Mouse (Mus musculus): Measurements from ENCODE around the gene Nrd1. TPM values are rescaled to one million over a fixed set of nuclear protein-coding genes. Genes with fewer than 3 reads are reported as not detected.
A peak's percentile ranks its signal among the peaks of the same experiment; 100 is the strongest.

Gene Nrd1
- polyA plus RNA-seq (2015; fragmentation: Nextera tagmentation; extraction: Ambion mirVana), result 44.6 and 51.8 TPM in 2 replicates

DNA sequence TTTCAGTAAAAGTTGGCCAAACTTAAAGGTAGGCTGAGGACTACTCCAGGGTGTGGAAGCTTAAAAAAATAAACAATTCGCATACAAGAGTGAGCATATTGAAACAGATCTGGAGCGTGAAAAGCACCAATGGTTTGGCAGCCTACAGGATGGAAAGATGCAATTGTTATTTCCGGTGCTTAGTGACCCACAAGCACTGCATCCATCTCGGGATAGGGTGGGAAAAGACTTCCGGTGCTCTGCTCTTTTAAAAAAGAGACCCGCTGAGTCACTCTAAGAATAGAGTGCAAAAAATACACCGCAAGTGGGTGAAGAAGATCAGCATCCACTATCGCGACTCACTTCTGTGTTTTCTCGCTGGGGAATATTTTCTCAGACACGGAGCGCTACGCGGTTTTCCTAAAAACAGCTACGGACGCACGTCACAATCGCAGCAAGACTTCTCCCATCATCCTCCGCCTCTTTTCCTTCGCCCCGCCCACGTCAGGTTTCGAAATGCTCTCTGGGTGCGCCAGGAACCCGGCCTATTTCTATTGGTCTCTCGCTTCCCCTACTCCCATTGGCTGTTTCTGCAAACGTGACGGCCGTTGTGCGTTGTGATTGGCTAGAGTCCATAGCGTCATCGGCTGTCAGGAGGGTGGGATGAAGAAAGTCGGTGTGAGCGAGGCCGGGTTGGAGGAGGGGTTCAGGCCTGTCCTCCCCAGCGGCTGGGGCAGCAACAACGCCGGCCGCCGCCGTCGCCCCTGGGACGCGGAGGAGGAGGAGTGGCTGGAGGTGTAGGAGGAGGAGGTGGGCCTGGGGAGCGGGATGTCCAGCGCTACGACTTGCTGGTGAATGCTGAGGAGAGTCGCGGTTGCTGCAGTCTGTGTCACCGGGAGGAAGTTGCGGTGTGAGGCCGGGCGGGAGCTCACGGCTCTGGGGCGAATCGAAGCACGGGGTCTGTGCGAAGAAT, at the start of gene Nrd1:
Nrd1 (plus strand) TSS at position 657 of the 952 bp plus-strand sequence.
- Histone ChIP-seq H3K4me3 (peak within 1 kb of the TSS; percentile 93), H3K9me3 (replicated peaks) (no peaks in the 10 kb centered on the region), H3K36me3 (no peaks in the 10 kb centered on the region; the same call in 1 of the 2 replicates), H3K27me3 (no peaks in the 10 kb centered on the region), H3K4me1 (replicated peaks) (peaks cover 19% of the 10 kb centered on the region), H3K4me2 (peak within 1 kb of the TSS; percentile 89), H3K27ac (peak within 1 kb of the TSS; percentile 95), H3K9ac (peak within 1 kb of the TSS; percentile 91)
- ATAC-seq (replicated peaks; ENCODE audit: insufficient number of reproducible peaks, insufficient read depth, low FRiP score, low read depth), result peak; percentile 99
- WGBS, result under 1% methylated on average over 58 of the region's 58 CpGs

DNA sequence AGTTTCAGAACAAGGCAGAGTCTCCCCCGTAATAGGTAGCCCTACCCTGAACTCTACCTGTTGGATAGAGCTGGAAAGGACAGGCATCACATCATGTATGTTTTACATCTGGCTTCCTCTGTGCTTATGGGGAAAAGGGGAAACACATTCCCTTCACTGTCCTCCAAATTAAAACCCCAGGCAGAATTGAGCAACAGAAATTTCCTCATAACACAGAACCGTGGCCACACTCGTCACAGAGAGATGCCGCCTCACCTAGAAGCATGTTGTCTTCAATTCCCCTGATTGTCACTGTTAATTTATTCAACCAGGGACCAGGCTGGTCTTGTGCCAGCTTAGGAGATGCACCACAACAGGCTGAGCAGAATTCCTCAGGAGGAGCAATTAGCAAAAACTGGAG, 48.8 kb upstream of the Nrd1 start:
- Histone ChIP-seq H3K36me3 (no peaks in the 10 kb centered on the region), H3K4me2 (no peak overlapping the region), H3K27ac (no peak overlapping the region), H3K4me1 (replicated peaks) (no peaks in the 10 kb centered on the region), H3K9me3 (replicated peaks) (no peaks in the 10 kb centered on the region), H3K9ac (no peak overlapping the region), H3K4me3 (no peak overlapping the region), H3K27me3 (no peaks in the 10 kb centered on the region)
- 77% methylated on average over 4 of the region's 4 CpGs for WGBS
- no peak for ATAC-seq (replicated peaks; ENCODE audit: insufficient number of reproducible peaks, insufficient read depth, low FRiP score, low read depth)

DNA sequence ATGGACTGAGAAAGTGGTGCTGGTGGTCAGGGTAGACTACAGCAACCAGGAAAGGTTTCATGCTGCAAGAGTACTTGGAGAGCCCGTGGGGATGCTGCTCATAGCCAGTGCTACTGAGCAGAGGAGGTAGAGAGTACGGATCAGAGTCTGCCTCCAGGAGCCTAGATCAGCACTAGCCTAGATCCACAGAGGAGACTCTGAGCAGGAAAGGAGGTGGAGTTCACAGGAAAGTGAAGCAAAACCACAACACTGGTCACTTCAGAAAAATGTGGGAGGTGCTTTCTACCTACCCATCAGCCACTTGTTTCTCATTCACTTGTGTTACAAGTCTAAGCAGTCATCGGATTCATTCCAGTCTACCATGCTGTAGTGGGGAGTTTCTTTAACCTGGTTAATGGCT, 40.8 kb upstream of the Nrd1 start:
- 77% methylated on average over 3 of the region's 3 CpGs for WGBS
- Histone ChIP-seq H3K9ac (no peak overlapping the region), H3K27ac (no peak overlapping the region), H3K4me3 (no peak overlapping the region), H3K9me3 (replicated peaks) (no peaks in the 10 kb centered on the region), H3K4me1 (replicated peaks) (no peaks in the 10 kb centered on the region), H3K36me3 (no peaks in the 10 kb centered on the region), H3K4me2 (no peak overlapping the region), H3K27me3 (no peaks in the 10 kb centered on the region)
- ATAC-seq (replicated peaks; ENCODE audit: insufficient number of reproducible peaks, insufficient read depth, low FRiP score, low read depth), result no peak

DNA sequence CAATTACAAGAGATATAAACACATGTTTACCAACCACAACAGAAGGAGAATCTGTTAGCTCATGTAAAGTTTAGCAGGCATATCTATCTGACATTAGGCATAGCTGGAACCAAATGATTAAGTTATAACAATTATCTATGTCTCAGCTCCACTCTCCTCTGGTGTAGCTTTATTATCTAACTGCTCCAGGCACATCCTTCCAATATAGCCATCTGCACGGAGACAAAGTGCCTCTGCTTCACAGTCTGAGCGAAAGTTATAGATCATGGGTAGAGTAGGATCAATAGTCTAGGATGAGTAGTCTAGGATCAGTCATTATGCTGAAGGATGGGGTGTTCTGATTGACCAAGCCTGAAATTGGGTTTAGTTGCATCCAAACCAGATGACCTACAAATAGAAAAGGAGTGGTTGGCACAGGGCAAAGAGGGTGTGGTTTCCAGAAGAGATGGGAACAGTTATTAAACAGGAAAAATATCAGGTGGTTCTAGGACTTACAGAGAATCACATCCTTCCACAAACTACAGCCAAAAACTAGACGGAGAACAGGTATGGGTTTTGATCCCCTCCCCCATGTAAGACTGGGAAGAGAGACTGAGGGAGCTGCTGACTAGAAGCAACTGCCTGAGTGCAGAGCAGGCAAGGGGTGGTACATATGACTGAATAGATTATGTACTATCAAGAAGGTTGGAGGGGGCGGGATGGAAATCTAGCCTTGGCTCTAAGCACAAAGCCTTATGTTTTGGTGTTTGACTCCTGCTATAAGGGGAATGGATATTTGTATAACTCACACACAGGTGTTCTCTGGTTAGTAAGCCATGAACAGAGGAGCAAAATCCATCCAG, 39.6 kb upstream of the Nrd1 start:
- H3K9me3 ChIP-seq (replicated peaks), result no peaks in the 10 kb centered on the region
- no peak overlapping the region for H3K4me3 ChIP-seq
- no peak for ATAC-seq (replicated peaks; ENCODE audit: insufficient number of reproducible peaks, insufficient read depth, low FRiP score, low read depth)
- H3K4me2 ChIP-seq, result no peak overlapping the region
- H3K4me1 ChIP-seq (replicated peaks), result no peaks in the 10 kb centered on the region
- no peaks in the 10 kb centered on the region for H3K36me3 ChIP-seq
- H3K9ac ChIP-seq, result no peak overlapping the region
- no peak overlapping the region for H3K27ac ChIP-seq
- WGBS, result 74% methylated on average over 4 of the region's 4 CpGs
- H3K27me3 ChIP-seq, result no peaks in the 10 kb centered on the region

DNA sequence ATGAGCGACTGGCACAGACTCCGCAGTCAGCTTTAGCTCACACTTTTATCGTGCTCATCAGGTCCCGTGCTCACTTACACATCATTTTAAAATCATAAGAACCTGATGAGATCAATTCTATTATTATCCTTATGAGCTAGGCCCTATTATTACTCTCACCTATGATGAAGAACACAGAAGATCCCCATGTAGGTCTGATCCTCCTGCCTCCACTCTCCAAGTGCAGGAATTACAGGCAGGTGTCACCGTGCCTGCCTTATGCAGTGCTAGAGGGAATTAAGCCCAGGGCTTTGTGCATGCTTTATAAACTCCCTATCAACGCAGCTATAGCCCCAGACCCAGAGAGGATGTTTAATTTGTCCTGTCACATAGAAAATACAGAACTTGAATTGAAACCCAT, 37.4 kb upstream of the Nrd1 start:
- Histone ChIP-seq H3K4me3 (no peak overlapping the region), H3K27me3 (no peaks in the 10 kb centered on the region), H3K9ac (no peak overlapping the region), H3K36me3 (no peaks in the 10 kb centered on the region), H3K4me2 (no peak overlapping the region), H3K9me3 (replicated peaks) (no peaks in the 10 kb centered on the region), H3K27ac (no peak overlapping the region), H3K4me1 (replicated peaks) (no peaks in the 10 kb centered on the region)
- WGBS, result 80% methylated on average over 6 of the region's 6 CpGs
- ATAC-seq (replicated peaks; ENCODE audit: insufficient number of reproducible peaks, insufficient read depth, low FRiP score, low read depth), result no peak

DNA sequence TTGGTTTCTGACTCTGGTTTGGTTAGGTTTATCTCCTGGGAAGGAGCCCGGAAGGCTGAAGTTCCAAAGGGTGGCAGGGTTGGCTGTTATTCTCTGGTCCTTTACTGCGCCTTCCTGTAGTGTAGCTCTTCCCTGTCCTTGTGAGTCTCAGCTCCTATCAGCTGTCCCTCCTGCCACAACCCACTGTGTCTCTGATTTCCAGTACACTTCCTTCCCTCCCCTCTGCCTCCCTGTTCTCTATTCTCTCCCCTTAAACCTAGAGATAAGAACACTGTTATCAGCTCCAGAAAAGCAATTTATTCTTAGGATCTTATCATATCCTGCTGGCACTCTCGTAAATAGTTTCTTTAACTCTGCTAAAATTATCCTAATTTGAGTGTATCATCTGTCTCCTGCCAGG, 30.9 kb upstream of the Nrd1 start:
- Histone ChIP-seq H3K27me3 (no peaks in the 10 kb centered on the region), H3K4me1 (replicated peaks) (peaks cover 4% of the 10 kb centered on the region), H3K36me3 (no peaks in the 10 kb centered on the region), H3K9ac (no peak overlapping the region), H3K27ac (no peak overlapping the region), H3K4me3 (no peak overlapping the region), H3K4me2 (no peak overlapping the region), H3K9me3 (replicated peaks) (no peaks in the 10 kb centered on the region)
- 26% methylated on average over 3 of the region's 3 CpGs for WGBS
- 0 out of 2 replicates have a peak, but pooled peaks have one; percentile 39 for ATAC-seq (replicated peaks; ENCODE audit: insufficient number of reproducible peaks, insufficient read depth, low FRiP score, low read depth)

DNA sequence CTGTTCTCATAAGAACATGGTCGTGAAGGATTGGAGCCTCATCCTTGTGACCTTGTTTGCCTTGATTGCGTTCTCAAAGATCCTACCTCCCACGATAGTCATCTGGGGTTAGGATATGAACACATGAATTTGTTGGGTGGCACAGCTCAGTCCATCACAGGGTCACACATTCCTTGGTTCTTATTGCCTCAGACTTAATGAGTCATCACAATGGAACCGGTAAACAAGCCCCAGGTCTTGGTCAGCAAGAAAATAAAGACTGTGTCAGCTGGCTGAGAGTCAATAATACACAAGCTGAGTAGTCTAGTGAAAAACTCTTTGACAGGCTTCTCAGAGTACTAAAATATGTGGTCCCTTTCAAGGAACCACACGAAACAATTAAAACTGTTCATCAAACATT, 29.4 kb upstream of the Nrd1 start:
- no peaks in the 10 kb centered on the region for H3K27me3 ChIP-seq
- H3K4me2 ChIP-seq, result no peak overlapping the region
- no peak for ATAC-seq (replicated peaks; ENCODE audit: insufficient number of reproducible peaks, insufficient read depth, low FRiP score, low read depth)
- no peak overlapping the region for H3K4me3 ChIP-seq
- H3K4me1 ChIP-seq (replicated peaks), result peaks cover 4% of the 10 kb centered on the region
- no peak overlapping the region for H3K9ac ChIP-seq
- H3K27ac ChIP-seq, result no peak overlapping the region
- WGBS, result 74% methylated on average over 5 of the region's 5 CpGs
- H3K9me3 ChIP-seq (replicated peaks), result no peaks in the 10 kb centered on the region
- no peaks in the 10 kb centered on the region for H3K36me3 ChIP-seq

DNA sequence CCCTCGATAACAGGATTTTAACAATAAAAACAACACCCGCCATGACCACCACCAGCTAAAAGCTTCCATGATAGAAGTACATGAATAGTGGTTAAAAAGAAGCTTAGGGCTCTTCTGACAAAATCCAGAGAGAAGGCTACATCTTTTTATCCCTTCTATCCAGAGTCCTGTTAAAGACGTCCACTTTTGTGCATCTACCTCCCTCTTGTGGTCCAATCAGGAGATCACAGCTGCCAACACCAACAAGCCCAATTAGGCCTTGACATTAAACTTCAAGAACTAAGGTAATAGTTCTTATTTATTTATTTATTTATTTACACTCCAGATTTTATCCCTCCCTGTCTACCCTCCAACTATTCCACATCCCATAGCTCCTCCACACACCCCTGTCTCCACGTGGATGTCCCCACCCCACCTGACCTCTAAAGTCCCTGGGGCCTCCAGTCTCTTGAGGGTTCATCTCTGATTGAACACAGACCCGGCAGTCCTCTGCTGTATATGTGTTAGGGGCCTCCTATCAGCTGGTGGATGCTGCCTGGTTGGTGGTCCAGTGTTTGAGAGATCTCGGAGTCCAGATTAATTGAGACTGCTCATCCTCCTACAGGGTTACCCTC, 23.9 kb upstream of the Nrd1 start:
- ATAC-seq (replicated peaks; ENCODE audit: insufficient number of reproducible peaks, insufficient read depth, low FRiP score, low read depth), result no peak; the same call in 1 of the 2 replicates
- H3K27ac ChIP-seq, result no peak overlapping the region
- H3K4me2 ChIP-seq, result no peak overlapping the region
- no peaks in the 10 kb centered on the region for H3K9me3 ChIP-seq (replicated peaks)
- no peak overlapping the region for H3K9ac ChIP-seq
- H3K27me3 ChIP-seq, result no peaks in the 10 kb centered on the region
- no peaks in the 10 kb centered on the region for H3K4me1 ChIP-seq (replicated peaks)
- H3K4me3 ChIP-seq, result no peak overlapping the region
- WGBS, result 35% methylated on average over 6 of the region's 6 CpGs
- H3K36me3 ChIP-seq, result no peaks in the 10 kb centered on the region

DNA sequence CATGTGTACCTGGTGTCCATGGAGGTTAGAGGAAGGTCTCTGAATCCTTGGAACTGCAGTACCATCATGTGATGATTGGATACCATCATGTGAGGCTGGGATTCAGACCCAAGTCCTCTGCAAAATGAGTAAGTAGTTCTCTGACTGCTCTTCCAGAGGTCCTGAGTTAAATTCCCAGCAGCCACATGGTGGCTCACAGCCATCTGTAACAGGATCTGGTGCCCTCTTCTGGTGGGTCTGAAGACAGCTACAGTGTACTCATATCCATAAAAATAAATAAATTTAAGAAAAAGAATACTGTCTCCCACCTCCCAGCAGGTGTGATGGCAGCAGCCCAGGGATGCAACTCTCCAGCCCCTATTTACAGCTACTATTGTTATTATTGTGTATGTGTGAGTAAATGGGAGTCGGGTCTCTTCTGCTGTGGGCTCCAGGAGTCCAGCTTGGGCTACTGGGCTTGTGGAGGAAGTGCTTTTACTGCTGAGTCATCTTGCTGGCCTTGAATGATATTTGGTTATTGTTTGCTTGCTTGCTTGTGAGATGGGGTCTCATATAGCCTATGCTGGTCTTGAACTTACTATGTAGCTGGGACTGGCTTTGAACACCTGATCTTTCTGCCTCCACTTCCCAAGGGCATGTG, 13.5 kb upstream of the Nrd1 start:
- Histone ChIP-seq H3K27ac (no peak overlapping the region), H3K4me3 (no peak overlapping the region), H3K9me3 (replicated peaks) (no peaks in the 10 kb centered on the region), H3K36me3 (no peaks in the 10 kb centered on the region), H3K4me2 (no peak overlapping the region), H3K4me1 (replicated peaks) (no peaks in the 10 kb centered on the region), H3K27me3 (no peaks in the 10 kb centered on the region), H3K9ac (no peak overlapping the region)
- 65% methylated on average over 1 of the region's 1 CpGs for WGBS
- ATAC-seq (replicated peaks; ENCODE audit: insufficient number of reproducible peaks, insufficient read depth, low FRiP score, low read depth), result no peak

DNA sequence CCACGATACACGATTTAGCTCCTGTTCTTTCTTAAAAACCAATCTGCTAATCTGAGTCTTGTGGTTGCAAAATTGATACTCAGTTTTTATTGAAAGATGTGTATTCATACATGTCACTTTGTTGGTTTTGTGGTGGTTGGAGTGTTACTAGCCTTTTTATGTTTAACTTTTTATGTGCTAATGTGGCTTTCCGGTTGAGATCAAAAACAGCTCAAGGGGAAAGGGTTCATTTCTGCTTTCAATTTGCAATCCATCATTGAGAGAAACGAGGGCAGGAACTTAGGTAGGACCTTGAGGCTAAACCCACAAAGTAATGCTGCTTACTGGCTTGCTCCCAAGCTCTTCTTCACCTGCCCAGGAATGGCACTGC, 13.0 kb upstream of the Nrd1 start:
- 75% methylated on average over 4 of the region's 4 CpGs for WGBS
- no peak overlapping the region for H3K4me2 ChIP-seq
- H3K4me3 ChIP-seq, result no peak overlapping the region

DNA sequence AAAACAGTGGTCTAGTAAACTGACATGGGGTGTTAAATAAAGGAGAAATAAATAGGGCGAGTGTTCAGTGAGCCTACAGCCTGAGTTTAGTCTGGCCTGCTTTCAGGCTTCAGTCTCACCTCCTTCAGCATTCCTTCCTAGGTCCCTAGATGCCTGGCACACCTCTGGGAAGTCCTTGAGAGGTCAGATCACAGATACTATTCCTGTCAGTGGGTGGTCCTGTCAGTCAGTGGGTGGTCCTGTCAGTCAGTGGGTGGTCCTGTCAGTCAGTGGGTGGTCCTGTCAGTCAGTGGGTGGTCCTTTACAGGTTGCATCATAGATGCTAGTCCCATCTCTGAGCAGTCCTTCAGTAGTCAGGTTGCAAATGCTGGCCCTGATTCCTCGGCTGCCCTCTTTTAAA, 11.0 kb upstream of the Nrd1 start:
- no peak overlapping the region for H3K4me2 ChIP-seq
- H3K9ac ChIP-seq, result no peak overlapping the region
- WGBS, result 64% methylated on average over 2 of the region's 2 CpGs

More for the DNA sequence above, 13.0 kb upstream of the Nrd1 start:
- Histone ChIP-seq H3K36me3 (no peaks in the 10 kb centered on the region), H3K9ac (no peak overlapping the region), H3K27me3 (no peaks in the 10 kb centered on the region), H3K4me1 (replicated peaks) (no peaks in the 10 kb centered on the region), H3K27ac (no peak overlapping the region), H3K9me3 (replicated peaks) (no peaks in the 10 kb centered on the region)
- no peak for ATAC-seq (replicated peaks; ENCODE audit: insufficient number of reproducible peaks, insufficient read depth, low FRiP score, low read depth)

More for the DNA sequence above, 11.0 kb upstream of the Nrd1 start:
- Histone ChIP-seq H3K9me3 (replicated peaks) (no peaks in the 10 kb centered on the region), H3K4me1 (replicated peaks) (no peaks in the 10 kb centered on the region), H3K27me3 (no peaks in the 10 kb centered on the region), H3K27ac (no peak overlapping the region), H3K36me3 (no peaks in the 10 kb centered on the region), H3K4me3 (no peak overlapping the region)
- no peak for ATAC-seq (replicated peaks; ENCODE audit: insufficient number of reproducible peaks, insufficient read depth, low FRiP score, low read depth)

Data from heart, embryonic 15.5 days (tissue).